ENCODE assay signal across 23 mouse cellular contexts in the genomic region with DNA sequence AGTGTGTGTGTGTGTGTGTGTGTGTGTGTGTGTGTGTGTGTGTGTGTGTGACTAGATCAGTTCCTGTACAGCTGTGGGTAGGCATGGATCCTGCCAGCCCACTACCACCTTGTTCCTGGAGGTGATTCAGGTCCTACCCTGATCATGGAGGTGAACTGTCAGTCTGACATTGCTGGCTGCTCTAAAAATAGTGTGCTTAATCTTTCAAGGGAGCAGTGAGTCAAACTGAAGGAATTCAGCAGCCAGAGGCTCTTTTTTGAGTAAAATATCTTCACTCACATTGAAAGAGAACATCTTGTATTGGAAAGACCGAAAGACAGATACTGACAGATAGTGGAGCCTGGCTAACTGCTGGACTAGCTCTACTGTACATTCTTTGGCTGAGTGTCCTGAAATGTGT. TPM values are rescaled to one million over a fixed set of nuclear protein-coding genes. Genes with fewer than 3 reads are reported as not detected.
DNase-seq lines count a peak whose midpoint lies in the region; ATAC-seq and TF ChIP-seq lines count a peak whose summit lies in the region.
"Had no signal": no experiment of that assay in that cellular context is flagged by ENCODE, and none has a peak within 500 bp of the region (broad histone marks: within the 10 kb centered on the region; RNA-seq: fewer than 3 reads in every experiment).

No protein-coding gene starts in this region.

- H3K4me3 ChIP-seq in heart, postnatal 0 days (ENCODE audit: low read depth, low read length): no peak overlapping the region
- H3K4me3 ChIP-seq: embryonic facial prominence, embryonic 12.5 days; hindbrain, embryonic 15.5 days had no signal

- H3K4me2 ChIP-seq in heart, postnatal 0 days (ENCODE audit: low read depth, low read length): no peak overlapping the region
- H3K4me2 ChIP-seq: embryonic facial prominence, embryonic 12.5 days; hindbrain, embryonic 15.5 days; lung, embryonic 14.5 days had no signal

- no peak overlapping the region for H3K9ac ChIP-seq in heart, postnatal 0 days (replicated peaks; ENCODE audit: low read depth, low read length)
- H3K9ac ChIP-seq: embryonic facial prominence, embryonic 12.5 days; hindbrain, embryonic 15.5 days; lung, embryonic 14.5 days had no signal

- DNase-seq in heart, adult 11 months: peak; percentile 91
- no peak for DNase-seq in heart, postnatal 4 days
- DNase-seq in 3T3-L1 (ENCODE audit: low read depth, low spot score): peak; percentile 80
- peak; percentile 34 for DNase-seq in fibroblast of lung, adult 2 months (ENCODE audit: low read depth)
- DNase-seq in heart, postnatal 0 days (ENCODE audit: low spot score): peak; percentile 56
- DNase-seq in neural tube, embryonic 10.5 days (ENCODE audit: extremely low spot score, low spot score): no peak
- no peak for DNase-seq in frontal cortex, postnatal 36 days (ENCODE audit: low spot score in 2 of 2)
- DNase-seq: cerebellum, adult 11 months; cerebellum, postnatal 25 days; kidney, adult 11 months; kidney, postnatal 14 days; lung, embryonic 14.5 days; thymus, postnatal 36 days had no signal

- H3K27me3 ChIP-seq in heart, postnatal 0 days (ENCODE audit: control insufficient read depth, insufficient read depth, low read length): no peaks in the 10 kb centered on the region
- H3K27me3 ChIP-seq: embryonic facial prominence, embryonic 12.5 days; hindbrain, embryonic 15.5 days had no signal

- H3K36me3 ChIP-seq in heart, postnatal 0 days (replicated peaks; ENCODE audit: control insufficient read depth, insufficient read depth, low read length): no peaks in the 10 kb centered on the region
- H3K36me3 ChIP-seq: embryonic facial prominence, embryonic 12.5 days; hindbrain, embryonic 15.5 days had no signal

- ATAC-seq in heart, postnatal 0 days (ENCODE audit: insufficient read depth, low read depth): 0 out of 2 replicates have a peak, but pooled peaks have one; percentile 20

- peak overlapping the region; percentile 58 for H3K27ac ChIP-seq in heart, postnatal 0 days (ENCODE audit: low read depth)
- H3K27ac ChIP-seq: embryonic facial prominence, embryonic 12.5 days; hindbrain, embryonic 15.5 days had no signal

- no peak for TF ChIP-seq EP300 in heart, postnatal 0 days (IDR thresholded peaks at IDR 0.05; ENCODE audit: low read depth)

- 17% methylated on average over 1 of the region's 1 CpGs for WGBS in heart, postnatal 0 days

- H3K9me3 ChIP-seq in heart, postnatal 0 days (replicated peaks; ENCODE audit: control insufficient read depth, low read length): no peaks in the 10 kb centered on the region
- H3K9me3 ChIP-seq: embryonic facial prominence, embryonic 12.5 days; hindbrain, embryonic 15.5 days had no signal

- no peak for TF ChIP-seq CTCF in heart, postnatal 0 days (IDR thresholded peaks at IDR 0.05; ENCODE audit: low read depth)

- peaks cover 24% of the 10 kb centered on the region for H3K4me1 ChIP-seq in heart, postnatal 0 days (ENCODE audit: control insufficient read depth, insufficient read depth)
- H3K4me1 ChIP-seq: hindbrain, embryonic 15.5 days had no signal

RNA-seq across cellular contexts. Expression of a gene that starts 37.4 kb away (rescaled TPM):
- total RNA-seq in heart, postnatal 4 days (2021): 1 to 10 TPM; 2.0 to 2.7 TPM
- 0.27 and 1.0 TPM in 2 replicates for total RNA-seq in heart, postnatal 0 days (2014; rRNA removed; ENCODE audit: low replicate concordance)
- 0.84 and 0.87 TPM in 2 replicates for polyA plus RNA-seq in heart, postnatal 0 days (2015; fragmentation: Nextera tagmentation; extraction: Ambion mirVana)
- total RNA-seq: liver, adult 2 months; megakaryocyte-erythroid progenitor cell, adult 5-6 weeks; neutrophil, adult 5-6 weeks had no signal
- polyA plus RNA-seq: C2C12; liver, adult 2 months; small intestine, adult 2 months had no signal

RNA-seq across cellular contexts. Expression of a gene that starts 41.0 kb away (rescaled TPM):
- total RNA-seq in heart, postnatal 4 days (2021): 10 to 100 TPM; 58.7 to 61.2 TPM
- 20.8 and 25.2 TPM in 2 replicates for total RNA-seq in heart, postnatal 0 days (2014; rRNA removed; ENCODE audit: low replicate concordance)
- polyA plus RNA-seq in heart, postnatal 0 days (2015; fragmentation: Nextera tagmentation; extraction: Ambion mirVana): 46.9 and 49.0 TPM in 2 replicates

RNA-seq across cellular contexts. Expression of a gene that starts 56.2 kb away (rescaled TPM):
- total RNA-seq in heart, postnatal 4 days (2021): under 1 TPM in 1 of 2 experiments, not detected in 1; 0.32 TPM
- total RNA-seq in heart, postnatal 0 days (2014; rRNA removed; ENCODE audit: low replicate concordance): 0.23 TPM in 1 of 2 replicates, not detected in the other
- polyA plus RNA-seq in heart, postnatal 0 days (2015; fragmentation: Nextera tagmentation; extraction: Ambion mirVana): 0.07 TPM in 1 of 2 replicates, not detected in the other
- total RNA-seq: left cerebral cortex, postnatal 10 days; liver, adult 2 months; neutrophil, adult 5-6 weeks had no signal
- polyA plus RNA-seq: C2C12; forebrain, embryonic 11.5 days; gonadal fat pad, adult 2 months; hindbrain, embryonic 15.5 days; liver, adult 2 months; lung, embryonic 14.5 days had no signal

Comparison
In these comparisons a context has a peak if more than half of its experiments do, and no peak if none do; other contexts are left out.
1. DNase-seq: peak in heart, adult 11 months (single experiment), 3T3-L1 (single experiment), fibroblast of lung, adult 2 months (single experiment) and heart, postnatal 0 days (single experiment); none in heart, postnatal 4 days (single experiment), neural tube, embryonic 10.5 days (single experiment) and frontal cortex, postnatal 36 days (0 of 2).